Mouse (Mus musculus) layer of hippocampus, postnatal 36 days (tissue): ENCODE results near the gene Tatdn3. TPM values are rescaled to one million over a fixed set of nuclear protein-coding genes. Genes with fewer than 3 reads are reported as not detected.
"Not testable (repeated sequence)": the region's sequence is repeated elsewhere in the genome, so short reads cannot be mapped to it uniquely, and the experiment has no call there.

Experiments used
- DNase-seq, 2 experiments: peaks; one replicate each; pipeline ENCODE4 v3.0.0; 2022
- total RNA-seq, 2 experiments: library from RNA; stranded (reverse); gene quantifications; 2 replicates each; pipeline ENCODE4 v1.2.3; 2021

The Tatdn3 gene
- total RNA-seq, 2 experiments from 2014 or later = 40.4 to 42.4 TPM

DNA sequence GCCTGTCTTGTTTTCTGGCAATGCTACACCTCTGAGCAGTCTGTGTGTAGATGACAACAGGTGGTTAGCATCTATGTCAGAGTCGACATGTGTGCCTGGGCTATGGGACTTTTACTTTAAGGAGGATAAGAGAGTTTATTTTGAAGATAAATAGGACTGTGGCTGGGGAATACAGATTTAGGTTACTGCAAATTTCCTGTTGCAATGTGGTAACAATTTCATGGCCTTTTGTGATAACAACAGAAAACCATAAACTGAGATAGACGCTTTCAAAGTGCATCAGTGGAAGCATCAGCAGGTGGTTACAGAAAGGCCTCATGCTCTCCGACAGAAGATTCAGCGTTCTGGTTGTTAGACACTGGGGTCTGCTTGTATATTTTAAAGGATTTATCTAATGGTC lies 10.8 kb upstream of the Tatdn3 start:
- DNase-seq = no peak

DNA sequence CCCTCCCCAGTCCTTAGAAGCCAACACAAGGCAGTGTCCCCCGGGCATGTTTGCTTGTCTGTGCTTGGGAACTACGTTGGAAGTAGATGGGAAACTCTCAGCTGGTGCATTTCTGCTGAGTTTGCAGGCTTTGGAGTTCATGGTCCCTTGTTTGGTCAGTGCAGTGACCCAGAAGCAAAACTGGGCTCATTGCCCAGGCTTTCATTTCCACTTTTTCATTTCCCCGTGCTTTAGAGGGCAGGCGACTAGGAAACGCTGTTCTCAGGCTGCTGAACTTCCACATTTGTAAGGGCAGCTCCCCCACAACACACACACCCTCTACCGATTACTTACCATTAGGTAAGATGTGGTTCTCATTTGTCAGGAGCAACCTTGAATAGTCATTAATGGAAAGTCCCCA lies 10.3 kb upstream of the Tatdn3 start:
- DNase-seq = no peak

DNA sequence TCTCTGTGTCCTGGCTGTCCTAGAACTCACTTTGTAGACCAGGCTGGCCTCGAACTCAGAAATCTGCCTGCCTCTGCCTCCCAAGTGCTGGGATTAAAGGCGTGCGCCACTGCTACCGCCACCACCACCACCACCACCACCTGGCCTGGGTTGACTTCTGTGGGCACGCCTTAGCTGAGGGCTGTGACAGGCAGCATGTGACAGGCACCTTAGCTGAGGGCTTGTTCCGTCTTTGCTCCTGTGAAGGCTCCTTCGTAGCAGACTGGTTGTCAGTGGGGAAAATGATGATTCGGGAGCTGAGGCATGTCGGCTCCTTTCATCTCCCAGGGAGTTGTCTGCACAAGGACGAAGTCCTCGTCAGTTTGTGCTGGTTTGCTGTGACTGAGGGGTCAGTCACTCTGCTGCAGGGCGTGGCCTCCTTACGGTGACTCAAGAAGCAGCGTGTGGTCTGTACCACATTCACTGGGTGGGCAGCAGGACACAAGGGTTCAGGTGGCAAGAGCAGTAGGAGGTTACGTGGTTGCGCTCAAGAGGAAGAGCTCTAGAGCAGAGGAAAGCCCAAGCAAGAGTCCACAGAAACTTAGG lies 9.7 kb upstream of the Tatdn3 start:
- DNase-seq = no peak

DNA sequence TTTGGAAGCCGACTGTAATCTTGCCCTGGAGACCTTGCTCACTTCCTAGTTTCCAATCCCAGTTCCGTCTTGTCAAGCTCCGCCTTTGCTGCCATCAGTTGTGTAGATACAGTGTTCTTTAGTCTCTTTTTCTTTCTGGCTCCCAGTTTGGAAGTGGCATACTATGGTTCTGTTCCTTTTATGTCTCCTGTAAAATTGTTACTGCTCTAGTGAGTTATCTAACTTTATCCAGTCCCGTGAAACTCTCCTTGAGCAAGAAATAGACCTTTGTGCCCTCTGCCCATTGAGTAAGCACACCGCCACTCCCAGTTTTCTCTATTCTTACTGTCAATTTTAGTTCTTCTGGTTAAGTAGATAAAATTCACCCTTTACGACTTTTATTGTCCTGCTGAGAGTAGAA lies 8.9 kb upstream of the Tatdn3 start:
- no peak for DNase-seq

DNA sequence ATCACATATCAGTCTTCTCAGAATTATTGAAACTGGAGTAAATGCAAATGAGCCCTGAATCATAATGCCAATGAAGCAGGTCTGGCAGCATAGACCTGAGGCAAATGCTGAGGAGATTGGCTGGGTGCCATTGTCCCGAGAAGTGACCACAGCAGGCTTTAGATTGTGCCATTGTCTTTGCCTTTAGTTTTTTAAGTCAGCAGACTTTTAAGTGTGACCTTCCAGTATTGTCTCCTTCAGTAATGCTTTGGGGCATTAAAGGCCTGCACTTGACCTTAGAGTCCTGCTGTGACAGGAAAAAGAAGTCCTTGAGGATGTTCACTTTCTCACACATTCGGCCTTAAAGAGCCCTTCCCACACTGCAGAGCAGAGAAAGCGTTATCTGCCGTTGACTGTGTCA lies 7.5 kb upstream of the Tatdn3 start:
- no peak for DNase-seq

DNA sequence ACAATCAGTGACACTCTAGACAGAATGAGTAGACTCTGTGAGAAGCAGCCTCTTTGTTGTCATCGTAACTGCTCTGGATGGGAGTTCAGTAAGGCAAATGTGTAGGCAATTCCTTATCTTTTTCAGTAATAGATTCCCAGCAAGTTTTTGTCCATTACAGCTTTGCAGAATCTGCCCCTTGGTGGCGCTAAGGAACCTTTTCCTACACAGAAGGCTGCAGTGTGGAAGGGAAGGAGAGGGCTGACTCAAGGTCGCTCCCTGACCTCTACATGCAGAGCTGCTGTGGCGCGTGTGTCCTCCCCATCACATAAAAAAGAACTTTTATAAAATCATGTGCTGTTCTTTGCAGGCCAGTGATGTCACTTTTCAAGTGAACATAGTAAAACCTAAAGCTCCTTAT lies 5.6 kb upstream of the Tatdn3 start:
- no peak for DNase-seq

DNA sequence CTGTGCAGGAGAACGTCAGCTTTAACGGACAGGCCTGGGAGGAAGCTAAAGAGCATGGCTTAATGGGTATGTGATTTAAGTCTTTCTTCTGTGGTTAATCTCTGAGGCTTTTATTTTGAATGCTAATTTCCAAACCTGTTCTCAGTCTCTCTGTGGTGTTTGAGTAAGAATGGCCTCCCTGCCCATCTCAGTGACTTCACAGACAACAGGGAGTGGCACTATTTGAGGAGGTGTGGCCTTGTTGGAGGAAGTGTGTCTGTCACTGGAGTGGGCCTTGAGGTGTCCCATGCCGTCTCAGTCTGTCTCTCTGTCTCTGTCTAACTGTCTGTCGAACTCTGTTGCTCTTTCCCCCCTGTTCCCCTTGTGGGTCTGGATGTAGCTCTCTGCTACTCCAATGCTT lies 2.5 kb upstream of the Tatdn3 start:
- no peak for DNase-seq

DNA sequence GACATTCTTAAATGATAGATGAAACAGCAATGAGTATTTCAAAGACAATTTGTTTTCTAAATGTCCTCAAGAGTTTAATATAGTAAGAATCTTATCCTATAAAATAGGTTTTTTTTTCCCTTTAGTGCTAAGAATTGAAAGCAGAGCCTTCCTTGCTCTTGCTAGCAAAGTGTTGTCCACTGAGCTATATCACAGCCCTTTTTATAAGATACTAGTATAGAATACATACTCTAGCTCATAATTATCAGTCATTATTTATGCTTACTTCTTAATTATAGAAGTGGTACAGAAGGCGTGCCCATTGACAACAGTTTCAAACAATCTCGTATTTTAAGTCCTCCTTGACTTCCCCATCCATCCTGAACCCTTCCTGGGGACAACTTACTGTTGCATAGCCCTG lies 1.8 kb upstream of the Tatdn3 start:
- no peak for DNase-seq

DNA sequence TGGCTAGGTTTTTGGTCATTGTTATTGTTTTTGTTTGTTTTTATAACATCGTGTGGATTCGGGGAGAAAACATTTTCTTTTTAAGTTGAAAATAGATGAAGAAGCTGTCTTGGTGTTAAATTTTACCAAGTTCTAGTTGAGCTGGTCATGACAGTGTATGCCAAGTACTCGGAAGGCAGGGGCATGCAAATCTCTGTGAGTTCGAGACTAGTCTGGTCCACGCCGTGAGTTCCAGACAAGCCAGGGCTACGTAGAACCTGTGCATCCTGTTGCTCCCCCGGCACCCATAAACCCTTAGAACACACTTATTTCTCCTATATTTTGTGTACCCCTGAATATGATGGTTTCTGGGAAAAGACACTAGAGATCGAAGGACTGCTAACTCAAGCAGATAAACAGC lies 968 bp upstream of the Tatdn3 start:
- no peak for DNase-seq

DNA sequence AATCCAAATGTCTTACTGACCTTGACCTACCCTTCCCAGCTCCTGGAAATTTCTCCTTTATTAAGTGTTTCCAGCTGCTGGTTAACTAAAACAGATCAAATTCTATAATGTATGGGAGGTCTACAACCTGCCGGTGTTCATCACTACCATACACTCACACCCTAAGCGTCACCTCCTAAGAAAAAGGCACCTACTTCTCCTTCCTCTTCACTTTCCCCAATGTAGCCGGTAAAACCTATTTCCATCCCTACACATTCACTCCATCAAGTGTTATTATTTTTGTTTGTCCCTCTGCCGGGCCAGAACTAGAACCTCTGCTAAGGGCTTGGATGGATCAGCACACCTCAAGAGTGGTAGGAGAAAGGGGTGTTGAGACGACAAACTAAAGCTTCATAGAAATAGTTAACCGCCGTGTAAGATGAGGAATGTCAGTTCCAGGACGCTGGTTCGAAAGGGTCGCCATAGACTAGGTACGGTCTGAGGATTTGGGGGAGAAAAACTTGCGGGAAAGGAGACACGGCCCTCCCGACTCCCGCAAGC lies 421 bp downstream of the Tatdn3 start:
- no peak for DNase-seq

DNA sequence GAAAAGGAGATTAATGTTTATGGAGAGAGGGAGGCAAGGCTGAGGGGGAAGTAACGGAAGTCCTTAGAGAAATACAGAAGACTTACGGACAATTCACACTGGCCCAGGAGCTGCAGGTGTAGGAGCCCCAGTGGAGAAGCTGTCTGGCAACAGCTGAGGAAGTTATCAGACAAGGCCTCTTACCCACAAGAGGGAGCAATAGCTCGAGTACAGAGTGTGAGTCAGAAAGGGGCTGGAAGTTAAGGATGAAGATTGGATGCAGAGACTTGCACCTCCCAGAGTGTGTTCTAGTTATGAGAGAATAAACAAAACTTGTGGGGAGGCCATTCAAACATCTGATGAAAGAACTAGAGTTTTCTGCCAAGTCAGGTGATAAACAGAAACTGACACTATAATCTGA lies 5.3 kb downstream of the Tatdn3 start:
- no peak for DNase-seq

DNA sequence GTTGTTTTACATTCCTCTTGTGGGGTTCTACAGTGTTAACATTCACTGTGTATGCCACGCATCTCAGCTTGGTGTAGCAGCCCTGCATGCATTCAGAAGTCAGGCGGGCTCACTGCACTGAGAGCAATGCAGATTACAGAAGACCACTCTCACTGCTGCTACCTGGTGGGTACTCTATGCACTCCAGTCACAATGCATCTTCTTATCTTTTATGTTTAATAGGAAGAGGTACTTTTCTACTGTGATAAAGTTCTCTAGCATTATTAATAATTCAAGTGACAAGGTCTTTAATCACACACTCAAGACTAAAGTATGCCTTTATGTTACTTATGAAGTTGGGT lies 7.2 kb downstream of the Tatdn3 start:
- no peak for DNase-seq

DNA sequence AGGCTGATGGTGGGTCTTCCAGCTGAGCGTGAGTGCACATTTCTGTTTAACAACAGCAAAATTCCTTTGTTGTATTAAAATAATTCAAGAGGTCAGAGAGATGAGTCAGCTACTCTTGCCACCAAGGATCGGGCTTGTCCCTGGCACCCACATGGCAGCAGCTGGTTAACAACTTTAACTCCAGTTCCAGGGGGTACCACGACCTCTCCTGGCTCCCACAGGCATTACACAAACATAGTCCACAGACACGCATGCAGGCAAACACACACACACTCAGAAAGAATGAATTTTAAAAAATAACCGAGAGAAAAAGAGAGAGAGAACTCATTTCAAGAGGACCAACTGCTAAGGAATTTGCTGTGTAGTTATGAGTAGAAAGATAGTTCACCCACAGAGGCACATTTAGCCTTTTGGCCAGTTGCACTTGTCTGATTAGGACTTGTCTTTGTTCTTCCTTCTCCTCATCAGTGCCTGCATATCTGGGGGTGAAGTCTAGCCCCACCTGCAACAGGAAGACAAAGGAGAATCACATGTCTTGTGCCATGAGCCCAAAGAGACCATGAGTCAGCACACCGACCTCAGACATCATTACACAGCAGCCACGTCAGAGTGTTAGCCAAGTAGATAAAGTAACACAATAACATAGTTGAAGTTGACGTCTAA lies 7.7 kb downstream of the Tatdn3 start:
- no peak for DNase-seq

DNA sequence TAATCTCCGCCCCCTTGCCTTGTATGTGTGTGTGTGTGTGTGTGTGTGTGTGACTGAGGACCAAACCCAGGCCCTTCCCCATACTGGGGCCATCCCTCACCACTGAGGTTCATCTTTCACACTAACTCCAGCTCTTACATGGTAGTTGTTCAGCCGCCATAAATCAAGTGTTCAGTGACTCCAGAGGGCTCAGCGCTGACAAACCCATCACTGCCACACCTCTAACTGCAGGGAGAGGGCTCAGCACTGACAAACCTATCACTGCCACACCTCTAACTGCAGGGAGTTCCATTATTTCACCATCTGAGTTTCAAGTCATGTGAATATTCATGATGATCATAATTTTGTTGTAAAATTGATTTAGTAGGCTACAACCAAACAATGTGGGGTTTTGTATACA lies 9.2 kb downstream of the Tatdn3 start:
- DNase-seq = no peak

DNA sequence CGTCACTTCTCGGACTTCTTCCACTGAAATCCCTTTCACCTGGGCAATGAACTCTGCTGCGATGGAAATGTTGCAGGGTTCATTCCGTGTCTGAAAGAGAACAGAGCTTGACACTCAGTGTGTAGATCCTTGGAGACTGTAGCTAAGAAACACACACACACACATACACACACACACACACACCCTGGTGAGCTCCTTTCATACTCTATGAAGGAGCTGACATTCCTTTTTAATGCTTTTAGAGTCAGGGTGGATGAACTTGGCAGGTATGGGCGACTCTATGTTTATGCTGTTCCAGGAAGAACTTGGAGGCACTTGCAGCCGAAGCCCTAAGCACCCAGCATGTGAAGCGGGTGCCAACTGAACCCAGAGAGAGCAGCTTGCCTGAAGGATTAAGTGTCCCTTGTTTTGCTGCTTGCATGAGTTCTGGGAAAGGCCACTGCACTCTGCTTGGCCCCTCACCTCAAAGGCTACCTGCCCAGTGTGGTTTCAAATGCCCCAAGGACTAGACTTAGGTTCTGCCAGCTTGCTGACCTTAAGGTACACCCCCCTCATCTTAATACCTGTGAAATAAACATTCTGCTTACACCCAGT lies 16.4 kb downstream of the Tatdn3 start:
- DNase-seq = no peak

DNA sequence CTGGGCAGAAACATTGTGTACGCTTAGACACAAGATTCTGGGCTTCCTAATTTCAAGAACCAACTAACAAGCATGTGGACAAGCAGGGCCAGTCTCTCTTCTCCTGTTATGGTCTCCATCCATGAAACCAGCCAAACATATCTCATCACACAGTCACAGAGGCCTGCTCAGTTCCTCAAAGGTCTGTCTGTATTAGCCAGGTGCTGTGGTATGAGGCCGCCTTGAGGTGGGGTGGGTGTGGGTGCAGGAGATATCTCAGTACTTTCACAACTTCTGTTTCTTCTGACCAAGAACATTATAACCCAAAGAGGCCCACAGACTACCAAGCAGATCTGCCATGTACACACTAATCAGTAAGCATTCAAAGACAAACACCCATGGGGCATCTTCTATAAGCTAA lies 17.5 kb downstream of the Tatdn3 start:
- DNase-seq = no peak

DNA sequence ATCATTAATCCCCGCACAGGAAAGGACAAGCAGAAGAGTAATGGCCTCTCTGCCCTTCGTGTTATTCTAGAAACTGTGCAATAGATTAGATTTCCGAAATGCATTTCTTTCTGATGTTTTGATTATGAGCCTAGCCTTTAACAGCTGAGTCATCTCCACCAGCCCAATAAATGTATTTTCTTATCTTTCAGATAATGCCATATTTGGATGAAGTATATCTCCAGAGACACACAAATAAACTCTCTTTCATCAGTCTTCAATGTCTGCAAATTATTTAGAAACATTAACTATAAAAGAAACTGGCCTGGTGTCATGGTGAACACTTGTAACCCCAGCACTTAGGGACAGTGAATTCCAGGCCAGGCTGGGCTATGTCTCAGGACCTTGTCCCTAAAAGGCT lies 20.0 kb downstream of the Tatdn3 start:
- no peak for DNase-seq

DNA sequence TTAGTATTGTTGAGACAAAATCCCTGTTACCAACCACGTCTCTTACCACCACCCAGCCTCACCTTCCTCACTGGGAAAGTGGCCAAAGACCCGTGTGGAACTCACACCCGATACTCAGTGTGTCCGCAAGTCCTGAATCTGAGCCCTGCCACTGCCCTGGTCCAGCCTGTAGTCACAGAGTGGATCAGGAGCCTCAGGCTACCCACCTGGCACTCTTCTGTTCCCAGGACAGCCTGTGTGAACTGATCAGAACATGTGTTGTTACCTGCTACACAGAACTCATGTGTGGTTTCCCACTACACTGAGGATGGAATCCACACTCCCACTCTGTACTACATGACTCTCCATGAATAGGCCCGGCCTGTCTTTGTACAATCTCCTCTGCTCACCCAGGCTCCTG lies 20.6 kb downstream of the Tatdn3 start:
- no peak for DNase-seq

DNA sequence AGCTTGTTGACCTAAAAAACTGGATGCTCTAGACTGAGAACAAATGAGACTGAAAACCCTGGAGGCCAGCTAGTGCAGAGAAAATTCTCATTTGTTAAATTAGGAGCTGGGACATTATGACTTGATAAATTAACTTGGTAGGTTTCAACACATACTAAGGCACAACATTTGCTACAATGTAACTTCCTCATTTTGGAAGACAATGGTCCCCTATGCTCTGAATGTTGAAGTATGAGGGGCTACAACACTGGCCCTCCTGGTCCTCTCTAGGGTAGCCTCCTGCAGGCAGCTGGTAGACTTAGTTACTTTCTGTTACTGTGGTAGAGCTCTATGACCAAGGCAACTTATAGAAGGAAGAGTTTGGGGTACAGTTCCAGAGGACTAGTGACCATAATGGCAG lies 21.4 kb downstream of the Tatdn3 start:
- no peak for DNase-seq

DNA sequence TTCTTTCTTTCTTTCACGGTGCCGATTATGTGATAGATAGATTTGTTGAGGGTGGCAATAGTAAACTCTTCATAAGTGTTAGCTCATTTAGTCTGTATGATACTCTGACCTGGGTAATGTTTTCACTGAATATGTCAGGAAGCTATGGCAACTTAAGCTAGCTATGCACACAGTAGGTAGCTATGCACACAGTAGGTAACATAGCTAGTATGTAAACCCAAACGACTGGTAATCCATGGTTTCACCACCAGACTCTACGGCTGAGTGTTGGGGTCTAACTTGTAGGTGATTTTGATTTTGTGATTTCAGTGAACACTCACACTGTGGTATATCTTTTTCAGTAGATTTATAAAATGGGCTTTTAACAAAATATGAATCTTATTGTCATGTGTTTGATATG lies 24.7 kb downstream of the Tatdn3 start:
- no peak for DNase-seq

DNA sequence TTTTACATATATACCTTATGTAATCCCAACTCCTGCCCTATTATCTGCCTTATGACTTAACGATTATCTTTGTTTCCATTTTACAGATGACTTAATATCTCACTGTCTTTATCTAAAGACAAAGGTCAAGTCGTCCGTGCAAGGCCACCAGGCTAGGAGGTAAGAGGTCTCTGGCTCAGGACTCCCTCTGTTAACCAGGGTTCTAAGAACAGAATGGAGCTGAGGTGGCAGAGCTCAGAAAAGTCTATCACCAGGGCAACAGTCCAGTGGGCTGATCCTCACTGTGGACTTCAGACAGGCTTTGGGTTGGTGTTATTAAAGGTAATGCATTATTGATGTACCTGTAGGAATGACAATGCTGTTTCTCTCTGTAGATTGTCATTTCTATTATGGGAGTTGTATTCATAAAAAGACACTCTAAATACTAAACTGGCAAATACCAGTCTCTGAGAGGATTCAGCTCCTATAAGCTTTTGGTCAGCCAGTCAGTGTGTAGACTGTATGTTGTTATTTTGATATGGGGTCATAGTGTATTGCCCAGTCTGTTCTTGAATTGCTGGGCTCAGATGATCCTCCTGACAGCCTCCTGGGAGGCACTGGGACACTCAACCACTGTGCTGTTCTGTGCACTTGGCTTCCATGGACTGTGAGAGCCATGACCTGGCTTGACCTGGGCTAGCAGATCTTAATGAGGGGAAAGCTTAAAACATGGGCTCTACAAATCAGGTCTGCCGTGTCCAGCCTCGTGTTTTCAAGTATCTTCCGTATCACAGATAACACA lies 26.0 kb downstream of the Tatdn3 start, which contains the start of gene Spata45:
TSS of gene Spata45 (plus strand) at position 86 of the 781 bp plus-strand sequence.
- no peak for DNase-seq

DNA sequence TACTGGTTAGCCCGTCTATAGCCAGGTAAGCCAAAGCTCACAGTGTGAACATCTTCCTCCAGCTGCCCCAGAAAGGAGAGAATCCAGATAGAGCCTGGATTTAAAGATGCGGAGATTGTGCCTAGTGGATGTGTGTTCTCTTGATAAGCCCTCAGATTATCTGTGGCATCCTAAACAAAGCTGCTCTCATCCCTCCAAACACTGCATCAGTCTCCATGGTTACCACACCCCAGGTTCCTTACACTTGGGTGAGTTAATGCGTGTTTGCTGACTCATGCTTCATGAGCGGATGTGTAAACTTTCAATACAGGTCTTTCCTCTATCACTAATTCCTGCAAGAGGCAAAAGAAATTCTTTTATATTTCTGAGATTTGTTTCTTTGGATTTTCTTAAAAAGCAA lies 27.1 kb downstream of the Tatdn3 start:
- no peak for DNase-seq

DNA sequence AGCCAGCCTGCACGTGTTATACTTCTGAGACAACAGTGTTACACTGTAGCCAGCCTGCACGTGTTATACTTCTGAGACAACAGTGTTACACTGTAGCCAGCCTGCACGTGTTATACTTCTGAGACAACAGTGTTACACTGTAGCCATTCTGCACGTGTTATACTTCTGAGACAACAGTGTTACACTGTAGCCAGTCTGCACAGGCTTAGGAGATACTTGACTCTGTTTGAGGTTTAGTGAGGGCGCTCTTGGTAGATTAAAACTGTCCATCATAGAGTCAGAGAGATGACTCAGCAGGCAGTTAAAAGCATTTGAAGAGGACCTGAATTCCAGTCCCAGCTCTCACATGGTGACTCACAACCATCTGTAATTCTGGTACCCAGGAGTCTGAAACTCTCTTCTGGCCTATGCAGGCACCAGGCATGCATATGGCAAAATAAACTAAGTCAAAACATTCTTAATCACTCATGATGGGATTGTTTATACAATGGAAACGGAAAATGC lies 31.8 kb downstream of the Tatdn3 start:
- not testable (repeated sequence) for DNase-seq
